Mouse (Mus musculus) left cerebral cortex, adult 9 months (tissue): Measurements from ENCODE around the gene Mga.

Experiments used
- DNase-seq, 2 experiments: peaks; one replicate each; pipeline ENCODE4 v3.0.0; 2022; ENCODE audit warnings: low spot score in 2 of 2

The Mga gene

GRCm38 (mm10) chr2:119897090-119897732 lies at the start of gene Mga:
Mga (plus strand) TSS chr2:119897228.
- peak; percentile 87 to 92 for DNase-seq

- DNase-seq = no peak
Measured at GRCm38 (mm10) chr2:119853811-119854210, 43.2 kb upstream of the Mga start.

GRCm38 (mm10) chr2:119855310-119855850 lies 41.6 kb upstream of the Mga start:
- no peak for DNase-seq

GRCm38 (mm10) chr2:119857341-119857740 lies 39.7 kb upstream of the Mga start:
- DNase-seq = no peak

- DNase-seq = peak in 1 of 2 experiments; percentile 28
Measured at GRCm38 (mm10) chr2:119864484-119864883, 32.5 kb upstream of the Mga start.

- peak; percentile 38 to 69 for DNase-seq
Measured at GRCm38 (mm10) chr2:119872371-119873104, 24.5 kb upstream of the Mga start.

GRCm38 (mm10) chr2:119873105-119873464 lies 23.9 kb upstream of the Mga start:
- peak; percentile 69 to 88 for DNase-seq

- DNase-seq = no peak
Measured at GRCm38 (mm10) chr2:119875981-119876380, 21.0 kb upstream of the Mga start.

- no peak for DNase-seq
Measured at GRCm38 (mm10) chr2:119887201-119887600, 9.8 kb upstream of the Mga start.

- no peak for DNase-seq
Measured at GRCm38 (mm10) chr2:119896553-119897089, 407 bp upstream of the Mga start.

- peak in 1 of 2 experiments; percentile 45 for DNase-seq
Measured at GRCm38 (mm10) chr2:119898141-119898594, 1.1 kb downstream of the Mga start.

- DNase-seq = no peak
Measured at GRCm38 (mm10) chr2:119916007-119916406, 19.0 kb downstream of the Mga start.

GRCm38 (mm10) chr2:119917631-119918369 lies 20.8 kb downstream of the Mga start:
- DNase-seq = no peak

- DNase-seq = peak in 1 of 2 experiments; percentile 52
Measured at GRCm38 (mm10) chr2:119970571-119970970, 73.5 kb downstream of the Mga start.

- no peak for DNase-seq
Measured at GRCm38 (mm10) chr2:119971316-119971715, 74.3 kb downstream of the Mga start.

- DNase-seq = peak; percentile 91 to 96
Measured at GRCm38 (mm10) chr2:119971837-119972536, 75.0 kb downstream of the Mga start.

- no peak for DNase-seq
Measured at GRCm38 (mm10) chr2:119972537-119972879, 75.5 kb downstream of the Mga start, which contains the start of gene Mapkbp1. Mapkbp1 (plus strand) TSS chr2:119972699.

- DNase-seq = no peak
Measured at GRCm38 (mm10) chr2:119980343-119980986, 83.4 kb downstream of the Mga start.

- no peak for DNase-seq
Measured at GRCm38 (mm10) chr2:119981631-119982030, 84.6 kb downstream of the Mga start.

GRCm38 (mm10) chr2:119985871-119986270 lies 88.8 kb downstream of the Mga start:
- DNase-seq = no peak

- no peak for DNase-seq
Measured at GRCm38 (mm10) chr2:119986369-119986768, 89.3 kb downstream of the Mga start.
